Mouse (Mus musculus): ENCODE data around the gene Mmadhc. TPM values are rescaled to one million over a fixed set of nuclear protein-coding genes. Genes with fewer than 3 reads are reported as not detected.

Gene Mmadhc
- polyA plus RNA-seq (2017; shearing (Covaris generic)): 10 to 100 TPM; 72.2 to 75.7 TPM

GRCm38 (mm10) chr2:50296109-50296986, at the start of gene Mmadhc:
Gene Mmadhc (minus strand): TSS chr2:50296801.

Other genes with a start within 250 kb of the Mmadhc start
- gene Lypd6, start 230.4 kb downstream of the Mmadhc start, polyA plus RNA-seq (2017; shearing (Covaris generic)): not detected

Data from inflammation-experienced regulatory T-cells (primary cell).